Mouse (Mus musculus): ENCODE data around the gene Zfp638. TPM values are rescaled to one million over a fixed set of nuclear protein-coding genes. Genes with fewer than 3 reads are reported as not detected.
A peak's percentile ranks its signal among the peaks of the same experiment; 100 is the strongest.
"Not testable (repeated sequence)": the region's sequence is repeated elsewhere in the genome, so short reads cannot be mapped to it uniquely, and the experiment has no call there.

Zfp638 gene
- total RNA-seq, 2 experiments from 2014 or later, result 36.3 to 39.0 TPM

DNA sequence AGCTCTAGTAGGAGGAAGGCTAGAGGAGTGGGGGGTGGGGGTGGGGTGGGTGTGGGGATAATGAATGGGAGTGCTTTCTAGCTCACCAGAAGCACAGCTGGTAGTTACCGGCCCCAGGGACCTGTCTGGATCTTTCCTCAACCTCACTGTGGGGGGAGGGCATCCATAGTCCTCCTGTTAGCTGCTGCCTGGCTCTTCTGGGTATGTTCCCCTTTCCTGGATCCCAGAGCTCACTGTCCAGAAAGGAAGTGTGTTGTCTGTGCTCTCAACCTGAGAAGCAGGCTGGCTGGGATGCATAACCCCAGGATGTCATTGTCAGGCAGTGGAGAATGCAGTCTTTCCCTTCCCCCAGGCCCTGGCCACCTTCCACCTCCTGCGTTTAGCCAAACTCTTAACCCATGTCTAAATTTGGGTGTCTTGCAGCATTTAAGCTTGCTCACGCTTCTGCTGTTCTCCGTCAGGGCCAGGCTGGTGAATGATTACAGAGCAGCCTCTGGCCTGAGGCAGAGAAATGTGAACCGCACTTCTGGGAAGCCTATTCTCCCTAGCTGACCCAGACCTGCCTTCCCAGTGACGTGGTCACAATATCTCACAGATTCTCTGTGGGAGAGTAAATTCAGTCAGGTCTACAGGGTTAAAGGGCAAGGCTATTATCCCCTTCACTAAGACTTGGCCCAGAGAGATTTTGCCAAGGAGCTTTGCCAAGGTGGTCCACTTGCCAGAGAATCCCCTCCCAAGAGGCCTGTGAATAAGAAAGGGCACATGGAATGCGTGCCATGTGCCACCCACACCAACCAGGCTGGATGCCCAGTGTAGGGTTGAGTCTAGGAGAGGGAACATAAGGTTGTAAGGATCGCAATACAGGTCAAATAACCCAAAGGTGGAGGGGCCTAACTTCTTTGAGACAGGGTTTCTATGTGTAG lies 143.7 kb downstream of the Zfp638 start:
- peak; percentile 36 for DNase-seq

DNA sequence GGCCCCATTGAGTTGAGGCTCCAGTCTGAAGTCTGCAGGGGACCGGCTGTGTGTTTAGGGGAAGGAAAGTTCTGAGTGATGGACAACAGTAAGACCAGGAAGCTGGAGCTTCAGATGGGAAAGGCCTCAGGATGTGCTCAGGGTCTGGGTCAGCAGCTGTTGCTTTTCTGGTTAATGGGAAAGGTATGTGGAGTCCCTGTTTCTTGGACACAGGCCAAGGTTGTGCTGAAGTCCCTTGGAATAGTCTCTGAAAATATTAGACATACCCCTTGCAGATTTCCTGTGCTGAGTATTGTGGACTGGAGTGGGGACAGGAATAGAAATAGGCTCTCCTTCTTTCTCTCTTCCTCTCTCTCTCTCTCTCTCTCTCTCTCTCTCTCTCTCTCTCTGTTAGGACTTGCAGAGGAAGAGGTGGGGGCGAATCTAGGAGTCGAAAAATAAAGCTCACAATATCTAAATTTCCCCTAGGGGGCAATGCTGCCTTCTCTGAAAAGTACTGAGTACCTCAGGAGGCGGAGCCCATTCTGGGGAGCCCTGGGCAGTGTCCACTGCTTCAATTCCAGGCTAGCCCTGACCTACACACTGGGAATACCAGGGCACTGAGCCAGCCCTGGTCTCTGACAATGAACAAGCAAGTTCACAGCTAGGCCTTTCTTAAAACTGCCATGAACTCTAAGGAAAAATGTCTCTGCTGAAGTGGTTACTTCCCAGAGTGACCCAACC lies 148.2 kb downstream of the Zfp638 start:
- DNase-seq, result not testable (repeated sequence)

DNA sequence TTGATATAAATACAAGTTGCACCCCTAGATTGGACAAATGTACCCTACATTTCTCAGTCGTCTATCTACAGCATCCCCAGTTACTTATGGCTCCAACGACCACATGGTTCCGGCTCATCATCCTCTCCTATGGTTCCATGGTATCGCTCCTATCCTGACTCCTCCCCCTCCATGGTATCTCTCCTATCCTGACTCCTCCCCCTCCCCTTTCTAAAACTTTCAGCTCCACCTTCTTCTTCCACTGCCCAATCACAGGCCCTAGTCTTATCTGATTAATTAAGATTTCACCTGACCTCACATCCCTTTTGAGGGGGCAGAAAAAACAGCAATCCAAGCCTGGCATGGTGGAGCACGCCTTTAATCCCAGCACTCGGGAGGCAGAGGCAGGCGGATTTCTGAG lies 149.9 kb downstream of the Zfp638 start:
- DNase-seq, result no peak

DNA sequence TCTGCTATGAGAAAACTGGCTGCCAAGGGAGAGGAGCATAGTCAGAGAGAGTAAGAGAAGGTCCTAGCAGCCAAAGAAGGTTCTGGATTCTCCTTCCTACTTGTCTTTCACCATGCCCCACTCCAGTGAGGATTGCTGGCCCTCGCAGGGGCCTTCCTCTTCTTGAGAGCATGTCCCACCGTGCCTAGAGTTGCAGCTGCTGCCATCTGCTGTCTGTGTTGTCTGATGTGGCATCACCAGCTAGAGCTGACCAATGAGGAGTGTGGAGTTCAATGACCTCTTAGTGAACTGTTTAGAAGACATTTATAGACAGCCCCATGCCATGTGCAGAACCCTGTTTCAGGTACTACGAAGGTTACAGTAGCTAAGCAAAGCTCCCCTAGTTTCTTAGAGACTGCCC lies 150.5 kb downstream of the Zfp638 start:
- DNase-seq, result no peak

DNA sequence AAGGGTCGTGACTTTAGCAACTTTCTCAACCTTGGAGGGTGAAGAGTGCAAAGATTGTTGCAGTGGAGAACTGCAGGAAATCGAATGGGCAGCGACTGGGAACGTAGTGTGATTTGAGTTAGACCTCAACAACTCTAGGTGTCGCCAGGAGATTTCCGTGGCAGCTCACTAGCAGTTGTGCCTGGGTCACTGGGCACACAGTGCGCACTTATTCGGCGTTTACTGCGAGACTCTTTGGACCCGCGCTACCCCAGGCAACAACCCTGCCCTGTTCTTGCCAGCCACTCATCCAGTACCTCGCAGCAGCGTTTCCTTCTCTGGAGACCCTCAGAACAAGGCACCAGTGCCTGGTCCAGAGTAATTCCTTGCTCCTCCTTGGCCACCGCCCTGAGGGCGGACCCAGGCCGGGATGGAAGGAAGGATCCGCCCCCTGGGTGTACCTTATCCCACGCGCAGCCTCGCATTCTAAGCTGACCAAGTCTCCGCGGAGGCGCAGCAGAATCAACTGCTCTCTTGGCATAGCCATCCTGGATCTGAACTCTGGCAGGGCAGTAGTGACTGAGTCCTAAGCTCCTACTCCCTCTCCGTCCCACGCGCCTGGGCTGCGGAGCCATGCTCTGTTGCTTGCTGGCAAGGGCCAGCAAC lies 152.1 kb downstream of the Zfp638 start:
- peak; percentile 71 for DNase-seq

DNA sequence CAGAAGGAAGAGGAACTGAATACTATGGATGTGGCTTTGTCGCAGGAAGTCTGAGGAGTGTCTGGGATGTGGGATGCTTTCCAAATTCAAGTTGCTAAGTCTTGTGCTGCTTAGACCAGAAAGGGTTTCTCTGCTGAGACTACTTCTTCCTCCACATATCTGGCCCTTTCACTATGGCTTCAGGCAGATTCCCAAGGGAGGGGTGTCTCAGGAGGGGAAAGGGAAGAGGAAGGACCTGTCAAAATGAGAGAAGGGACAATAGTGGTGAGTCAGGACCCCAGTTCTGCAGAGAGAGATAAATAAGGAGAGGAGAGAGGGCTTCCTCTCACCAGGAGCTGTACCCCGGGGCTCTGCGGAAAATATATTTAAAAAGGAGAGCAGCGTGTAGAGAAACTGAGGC lies 153.1 kb downstream of the Zfp638 start:
- DNase-seq, result no peak

DNA sequence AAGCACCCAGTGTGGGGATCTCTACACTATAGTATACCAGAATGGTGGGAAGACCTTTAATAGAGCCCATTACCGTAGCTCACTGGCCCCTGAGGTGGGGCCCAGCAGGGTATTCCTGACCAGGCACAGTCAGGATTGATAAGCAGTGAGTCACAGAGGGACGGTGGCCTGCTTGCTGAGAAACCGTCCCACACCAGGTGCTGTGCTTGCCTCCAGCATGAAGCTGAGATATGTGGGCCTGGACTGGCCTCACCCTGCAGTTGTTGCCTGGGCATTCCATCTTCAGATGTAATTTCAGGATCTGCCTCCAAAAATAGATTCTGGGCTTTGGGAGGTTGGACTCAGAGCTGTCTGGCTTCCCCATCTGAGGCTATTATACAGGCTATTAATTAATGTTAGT lies 155.1 kb downstream of the Zfp638 start:
- peak; percentile 66 for DNase-seq

DNA sequence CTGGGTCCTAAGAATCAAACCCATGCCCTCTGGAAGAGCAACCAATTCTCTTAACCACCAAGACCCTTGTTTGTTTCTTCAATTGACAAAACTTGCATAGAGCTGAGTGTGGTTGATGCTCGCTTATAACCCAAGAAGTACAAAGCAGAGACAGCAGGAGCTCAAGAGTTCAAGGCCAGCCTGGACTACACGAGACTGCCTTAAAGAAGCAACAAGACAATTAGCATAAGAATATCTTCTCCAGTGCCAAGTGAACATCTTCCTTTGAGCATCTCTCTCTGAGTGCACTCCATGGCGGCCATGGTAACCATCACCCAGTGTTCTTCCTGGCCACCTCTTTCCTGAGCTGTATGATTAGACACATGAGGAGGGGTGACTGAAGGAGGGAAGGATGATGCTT lies 158.7 kb downstream of the Zfp638 start:
- DNase-seq, result no peak

DNA sequence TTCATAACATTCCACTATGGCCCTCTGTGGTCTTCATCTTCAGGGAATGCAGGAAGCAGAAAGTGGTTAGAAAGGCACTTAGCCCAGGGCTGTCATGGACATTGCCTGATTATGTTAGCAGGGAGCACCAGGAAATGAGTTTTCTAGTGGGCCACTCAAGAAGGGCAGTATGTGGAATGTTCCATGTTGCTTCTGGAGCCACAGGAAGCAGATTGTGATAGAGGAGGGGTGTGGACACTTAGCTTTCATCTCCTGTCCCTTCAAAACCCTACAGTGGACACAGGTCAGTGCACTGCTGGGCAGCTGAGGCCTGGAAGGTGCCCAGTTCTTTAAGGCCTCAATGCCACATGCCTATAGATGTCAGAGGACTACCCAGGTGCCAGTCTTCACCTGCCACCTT lies 161.9 kb downstream of the Zfp638 start:
- no peak for DNase-seq

DNA sequence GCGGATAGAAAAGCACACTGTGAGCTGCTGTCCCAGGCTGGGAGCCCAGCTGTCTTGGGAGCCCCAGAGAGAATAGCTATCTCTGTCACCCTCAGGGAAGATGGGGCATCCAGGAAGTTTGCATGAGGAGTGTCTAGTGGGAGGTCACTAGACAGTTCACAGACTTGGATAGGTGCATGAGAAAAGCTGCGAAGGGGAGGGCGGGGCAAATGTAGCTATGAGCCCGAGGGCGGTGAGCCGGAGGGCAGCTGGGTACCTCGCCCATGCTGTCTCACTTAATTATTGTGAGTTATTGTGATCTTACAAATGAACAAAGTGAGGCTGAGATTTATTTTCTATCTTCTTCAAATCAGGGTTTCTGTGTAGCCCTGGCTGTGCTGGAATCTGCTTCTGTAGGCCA lies 162.9 kb downstream of the Zfp638 start:
- DNase-seq, result no peak

DNA sequence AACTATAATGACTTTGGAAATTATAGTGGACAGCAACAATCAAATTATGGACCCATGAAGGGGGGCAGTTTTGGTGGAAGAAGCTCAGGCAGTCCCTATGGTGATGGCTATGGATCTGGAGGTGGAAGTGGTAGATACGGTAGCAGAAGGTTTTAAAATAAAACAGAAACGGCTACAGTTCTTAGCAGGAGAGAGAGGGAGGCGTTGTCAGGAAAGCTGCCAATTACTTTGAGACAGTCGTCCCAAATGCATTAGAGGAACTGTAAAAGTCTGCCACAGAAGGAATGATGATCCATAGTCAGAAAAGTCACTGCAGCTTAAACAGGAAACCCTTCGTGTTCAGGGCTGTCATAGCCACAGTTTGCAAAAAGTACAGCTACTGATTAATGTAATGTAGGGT lies 165.6 kb downstream of the Zfp638 start:
- DNase-seq, result not testable (repeated sequence)

Other genes with a start within 250 kb of the Zfp638 start
- not detected for gene Clec4f, start 210.9 kb upstream of the Zfp638 start, total RNA-seq (2021)
- gene Cd207, start 189.3 kb upstream of the Zfp638 start, total RNA-seq (2021), result not detected
- not detected for gene Vax2, start 155.8 kb upstream of the Zfp638 start, total RNA-seq (2021)
- not detected for gene Atp6v1b1, start 124.1 kb upstream of the Zfp638 start, total RNA-seq (2021)
- gene Ankrd53, start 104.5 kb upstream of the Zfp638 start, total RNA-seq (2021), result not detected
- gene Tex261, start 91.3 kb upstream of the Zfp638 start, total RNA-seq (2021), result 10 to 100 TPM; 47.2 to 49.5 TPM
- 1 to 10 TPM; 3.8 to 6.6 TPM for gene Nagk, start 72.1 kb upstream of the Zfp638 start, total RNA-seq (2021)
- 10 to 100 TPM; 62.8 to 68.1 TPM for gene Paip2b, start 35.4 kb upstream of the Zfp638 start, total RNA-seq (2021)
- 10 to 100 TPM; 84.4 to 99.3 TPM for gene Dysf, start 141.5 kb downstream of the Zfp638 start, total RNA-seq (2021)

Measured in gastrocnemius, postnatal 25 days (tissue).